Mouse (Mus musculus): ENCODE data around the gene Enpp7. TPM values are rescaled to one million over a fixed set of nuclear protein-coding genes. Genes with fewer than 3 reads are reported as not detected.

Gene Enpp7
- total RNA-seq, 1 experiment: not detected

- H3K27ac ChIP-seq (ENCODE audit: insufficient read depth, low read depth, low read length, poor library complexity, severe bottlenecking): no peak overlapping the region
- in situ Hi-C loops (cut with MboI; ENCODE audit: low sequenced_read_pairs in 2 of 2, unreplicated experiment in 2 of 2): no loop called here
Measured at GRCm38 (mm10) chr11:118982593-118983113, 5.3 kb upstream of the Enpp7 start.

GRCm38 (mm10) chr11:118985571-118985970 is 2.4 kb upstream of the Enpp7 start:
- Histone ChIP-seq H3K27ac (ENCODE audit: insufficient read depth, low read depth, low read length, poor library complexity, severe bottlenecking) (no peak overlapping the region), H3K36me3 (ENCODE audit: control insufficient read depth, insufficient read depth, low read length, poor library complexity, severe bottlenecking) (no peaks in the 10 kb centered on the region), H3K9ac (ENCODE audit: insufficient read depth, low read depth, low read length, poor library complexity, severe bottlenecking) (no peak overlapping the region), H3K4me3 (ENCODE audit: insufficient read depth in 1 of 2, low read depth in 1 of 2, low read length in 2 of 2, poor library complexity in 1 of 2, severe bottlenecking in 1 of 2) (no peak overlapping the region), H3K9me3 (ENCODE audit: control insufficient read depth, insufficient read depth, low read depth, low read length) (no peaks in the 10 kb centered on the region), H3K4me1 (ENCODE audit: control insufficient read depth in 2 of 2, insufficient read depth in 2 of 2, low read length in 2 of 2, poor library complexity in 1 of 2) (no peaks in the 10 kb centered on the region)
- no peak for DNase-seq (ENCODE audit: low read depth, low spot score)
- in situ Hi-C loops (cut with MboI; ENCODE audit: low sequenced_read_pairs in 2 of 2, unreplicated experiment in 2 of 2): no loop called here
- no peak for TF ChIP-seq ZC3H11A (IDR thresholded peaks at IDR 0.05; ENCODE audit: borderline replicate concordance, low read depth, low read length)
- TF ChIP-seq ZNF384 (IDR thresholded peaks at IDR 0.05; ENCODE audit: low read depth, low read length): no peak
- TF ChIP-seq MAFK (IDR thresholded peaks at IDR 0.05; ENCODE audit: insufficient read depth, low read depth, low read length): no peak
- no peak for TF ChIP-seq CHD2 (IDR thresholded peaks at IDR 0.05; ENCODE audit: low read depth, low read length)
- no peak for TF ChIP-seq HCFC1 (IDR thresholded peaks at IDR 0.05; ENCODE audit: borderline replicate concordance, insufficient read depth, low read length)

More at GRCm38 (mm10) chr11:118982593-118983113, 5.3 kb upstream of the Enpp7 start:
- DNase-seq (ENCODE audit: low read depth, low spot score): no peak
- Histone ChIP-seq H3K36me3 (ENCODE audit: control insufficient read depth, insufficient read depth, low read length, poor library complexity, severe bottlenecking) (no peaks in the 10 kb centered on the region), H3K9ac (ENCODE audit: insufficient read depth, low read depth, low read length, poor library complexity, severe bottlenecking) (no peak overlapping the region), H3K4me3 (ENCODE audit: insufficient read depth in 1 of 2, low read depth in 1 of 2, low read length in 2 of 2, poor library complexity in 1 of 2, severe bottlenecking in 1 of 2) (no peak overlapping the region), H3K4me1 (ENCODE audit: control insufficient read depth in 2 of 2, insufficient read depth in 2 of 2, low read length in 2 of 2, poor library complexity in 1 of 2) (no peaks in the 10 kb centered on the region), H3K9me3 (ENCODE audit: control insufficient read depth, insufficient read depth, low read depth, low read length) (no peaks in the 10 kb centered on the region)
- TF ChIP-seq HCFC1 (IDR thresholded peaks at IDR 0.05; ENCODE audit: borderline replicate concordance, insufficient read depth, low read length): no peak

GRCm38 (mm10) chr11:118992781-118993180 is 4.8 kb downstream of the Enpp7 start:
- Histone ChIP-seq H3K27ac (ENCODE audit: insufficient read depth, low read depth, low read length, poor library complexity, severe bottlenecking) (no peak overlapping the region), H3K9me3 (ENCODE audit: control insufficient read depth, insufficient read depth, low read depth, low read length) (no peaks in the 10 kb centered on the region), H3K4me1 (ENCODE audit: control insufficient read depth in 2 of 2, insufficient read depth in 2 of 2, low read length in 2 of 2, poor library complexity in 1 of 2) (no peaks in the 10 kb centered on the region; a peak in 1 of 4 replicates), H3K36me3 (ENCODE audit: control insufficient read depth, insufficient read depth, low read length, poor library complexity, severe bottlenecking) (no peaks in the 10 kb centered on the region), H3K4me3 (ENCODE audit: insufficient read depth in 1 of 2, low read depth in 1 of 2, low read length in 2 of 2, poor library complexity in 1 of 2, severe bottlenecking in 1 of 2) (no peak overlapping the region), H3K9ac (ENCODE audit: insufficient read depth, low read depth, low read length, poor library complexity, severe bottlenecking) (no peak overlapping the region)
- DNase-seq (ENCODE audit: low read depth, low spot score): no peak
- in situ Hi-C loops (cut with MboI; ENCODE audit: low sequenced_read_pairs in 2 of 2, unreplicated experiment in 2 of 2): no loop called here
- no peak for TF ChIP-seq ZNF384 (IDR thresholded peaks at IDR 0.05; ENCODE audit: low read depth, low read length)
- TF ChIP-seq MAFK (IDR thresholded peaks at IDR 0.05; ENCODE audit: insufficient read depth, low read depth, low read length): no peak
- TF ChIP-seq ZC3H11A (IDR thresholded peaks at IDR 0.05; ENCODE audit: borderline replicate concordance, low read depth, low read length): no peak
- TF ChIP-seq CHD2 (IDR thresholded peaks at IDR 0.05; ENCODE audit: low read depth, low read length): no peak
- TF ChIP-seq HCFC1 (IDR thresholded peaks at IDR 0.05; ENCODE audit: borderline replicate concordance, insufficient read depth, low read length): no peak

- Histone ChIP-seq H3K36me3 (ENCODE audit: control insufficient read depth, insufficient read depth, low read length, poor library complexity, severe bottlenecking) (no peaks in the 10 kb centered on the region), H3K4me3 (ENCODE audit: insufficient read depth in 1 of 2, low read depth in 1 of 2, low read length in 2 of 2, poor library complexity in 1 of 2, severe bottlenecking in 1 of 2) (no peak overlapping the region), H3K9ac (ENCODE audit: insufficient read depth, low read depth, low read length, poor library complexity, severe bottlenecking) (no peak overlapping the region), H3K4me1 (ENCODE audit: control insufficient read depth in 2 of 2, insufficient read depth in 2 of 2, low read length in 2 of 2, poor library complexity in 1 of 2) (peaks cover 0 to 8% of the 10 kb centered on the region in 2 experiments; a peak in 1 of 4 replicates), H3K27ac (ENCODE audit: insufficient read depth, low read depth, low read length, poor library complexity, severe bottlenecking) (no peak overlapping the region), H3K9me3 (ENCODE audit: control insufficient read depth, insufficient read depth, low read depth, low read length) (no peaks in the 10 kb centered on the region)
- DNase-seq (ENCODE audit: low read depth, low spot score): no peak
- in situ Hi-C loops (cut with MboI; ENCODE audit: low sequenced_read_pairs in 2 of 2, unreplicated experiment in 2 of 2): no loop called here
- TF ChIP-seq HCFC1 (IDR thresholded peaks at IDR 0.05; ENCODE audit: borderline replicate concordance, insufficient read depth, low read length): no peak
- TF ChIP-seq ZNF384 (IDR thresholded peaks at IDR 0.05; ENCODE audit: low read depth, low read length): no peak
- no peak for TF ChIP-seq MAFK (IDR thresholded peaks at IDR 0.05; ENCODE audit: insufficient read depth, low read depth, low read length)
- no peak for TF ChIP-seq CHD2 (IDR thresholded peaks at IDR 0.05; ENCODE audit: low read depth, low read length)
- no peak for TF ChIP-seq ZC3H11A (IDR thresholded peaks at IDR 0.05; ENCODE audit: borderline replicate concordance, low read depth, low read length)
Measured at GRCm38 (mm10) chr11:118995448-118995847, 7.5 kb downstream of the Enpp7 start.

- DNase-seq (ENCODE audit: low read depth, low spot score): no peak
- in situ Hi-C loops (cut with MboI; ENCODE audit: low sequenced_read_pairs in 2 of 2, unreplicated experiment in 2 of 2): no loop called here
- no peak for TF ChIP-seq HCFC1 (IDR thresholded peaks at IDR 0.05; ENCODE audit: borderline replicate concordance, insufficient read depth, low read length)
- TF ChIP-seq ZNF384 (IDR thresholded peaks at IDR 0.05; ENCODE audit: low read depth, low read length): no peak
- TF ChIP-seq CHD2 (IDR thresholded peaks at IDR 0.05; ENCODE audit: low read depth, low read length): no peak
- TF ChIP-seq MAFK (IDR thresholded peaks at IDR 0.05; ENCODE audit: insufficient read depth, low read depth, low read length): no peak
- no peak for TF ChIP-seq ZC3H11A (IDR thresholded peaks at IDR 0.05; ENCODE audit: borderline replicate concordance, low read depth, low read length)
Measured at GRCm38 (mm10) chr11:118997182-118997581, 9.2 kb downstream of the Enpp7 start.

More at GRCm38 (mm10) chr11:118997182-118997581, 9.2 kb downstream of the Enpp7 start:
- no peak overlapping the region for H3K27ac ChIP-seq (ENCODE audit: insufficient read depth, low read depth, low read length, poor library complexity, severe bottlenecking)
- H3K4me1 ChIP-seq (ENCODE audit: control insufficient read depth in 2 of 2, insufficient read depth in 2 of 2, low read length in 2 of 2, poor library complexity in 1 of 2): peaks cover 0 to 8% of the 10 kb centered on the region in 2 experiments; a peak in 1 of 4 replicates
- H3K36me3 ChIP-seq (ENCODE audit: control insufficient read depth, insufficient read depth, low read length, poor library complexity, severe bottlenecking): no peaks in the 10 kb centered on the region
- no peak overlapping the region for H3K4me3 ChIP-seq (ENCODE audit: insufficient read depth in 1 of 2, low read depth in 1 of 2, low read length in 2 of 2, poor library complexity in 1 of 2, severe bottlenecking in 1 of 2)
- no peaks in the 10 kb centered on the region for H3K9me3 ChIP-seq (ENCODE audit: control insufficient read depth, insufficient read depth, low read depth, low read length)
- no peak overlapping the region for H3K9ac ChIP-seq (ENCODE audit: insufficient read depth, low read depth, low read length, poor library complexity, severe bottlenecking)

Measured in ES-E14 (cell line).